Mouse (Mus musculus) hindbrain, postnatal 0 days (tissue): ENCODE measurements around the gene Chid1. TPM values are rescaled to one million over a fixed set of nuclear protein-coding genes. Genes with fewer than 3 reads are reported as not detected.

Experiments
- ATAC-seq: fragments of 200-750 bp; cut with Nextera tagmentation; 2 replicates; pipeline ENCODE4 v1.8.0; 2017; ENCODE audit warnings: mild to moderate bottlenecking, moderate TSS enrichment, moderate library complexity
- DNase-seq: peaks from one replicate; pipeline ENCODE4 v3.0.0-alpha.2; 2015; ENCODE audit warnings: low spot score
- H3K27ac ChIP-seq: fragments of 300-500 bp; sonication (generic); 2 replicates; pipeline ENCODE4 v1.5.1; 2014; ENCODE audit warnings: mild to moderate bottlenecking
- H3K27me3 ChIP-seq: fragments of 300-500 bp; sonication (generic); 2 replicates; pipeline ENCODE4 v1.6.1; 2014; ENCODE audit warnings: low read length, mixed read lengths; ENCODE audit not compliant: insufficient read depth
- H3K36me3 ChIP-seq: fragments of 300-500 bp; sonication (generic); 2 replicates; pipeline ENCODE4 v1.6.1; 2014; ENCODE audit warnings: low read length, mixed read lengths; ENCODE audit not compliant: insufficient read depth
- H3K4me1 ChIP-seq: fragments of 300-500 bp; sonication (generic); 2 replicates; pipeline ENCODE4 v1.6.1; 2014; ENCODE audit warnings: antibody characterized with exemption, low read length, mixed read lengths; ENCODE audit not compliant: insufficient read depth
- H3K4me2 ChIP-seq: fragments of 300-500 bp; sonication (generic); 2 replicates; pipeline ENCODE4 v1.6.1; 2014; ENCODE audit warnings: low read depth, mild to moderate bottlenecking, low read length, moderate library complexity, mixed read lengths
- H3K4me3 ChIP-seq: fragments of 300-500 bp; sonication (generic); 2 replicates; pipeline ENCODE4 v1.5.1; 2014; ENCODE audit warnings: low read length
- H3K9ac ChIP-seq: fragments of 300-500 bp; sonication (generic); replicated peaks from 2 replicates; pipeline ENCODE4 v1.6.1; 2014; ENCODE audit warnings: mild to moderate bottlenecking, low read length, moderate library complexity, mixed read lengths
- H3K9me3 ChIP-seq: fragments of 300-500 bp; sonication (generic); 2 replicates; pipeline ENCODE4 v1.6.1; 2016; ENCODE audit warnings: low read length, mixed read lengths
- CTCF ChIP-seq: IDR thresholded peaks from 2 replicates; pipeline ENCODE4 v1.5.1; 2016; ENCODE audit warnings: antibody characterized with exemption, control low read depth, low read depth
- WGBS: fragments of 180-500 bp; shearing (Covaris S2); extraction: QIAGEN DNeasy Blood & Tissue Kit; methylation state at CpG from one replicate; pipeline ENCODE4 v1.1.7; 2014; 5-methylcytosine and 5-hydroxymethylcytosine counted together
- polyA plus RNA-seq: library from polyadenylated mRNA; unstranded; fragments of >200 nt; fragmentation: Nextera tagmentation; extraction: Ambion mirVana; gene quantifications from 2 replicates; pipeline ENCODE4 v1.2.1, GENCODE M21; 2015
- total RNA-seq: library from RNA; depleted of rRNA; stranded (reverse); fragments of >200 nt; gene quantifications from 2 replicates; pipeline ENCODE4 v1.2.3, GENCODE M21; 2014

Chid1 gene
- total and polyA plus RNA-seq, 2 experiments from 2014 or later, result 47.8 to 55.2 TPM

- Histone ChIP-seq H3K4me2 (no peak overlapping the region), H3K9ac (no peak overlapping the region), H3K27me3 (no peaks in the 10 kb centered on the region), H3K9me3 (no peaks in the 10 kb centered on the region), H3K36me3 (peaks cover 16% of the 10 kb centered on the region), H3K27ac (no peak overlapping the region), H3K4me3 (no peak overlapping the region), H3K4me1 (no peaks in the 10 kb centered on the region)
- ATAC-seq (no peak), DNase-seq (no peak)
- TF ChIP-seq CTCF, result no peak
- 75% methylated on average over 4 of the region's 4 CpGs for WGBS
Observed at GRCm38 (mm10) chr7:141495940-141496339, 43.7 kb downstream of the Chid1 start.

- Histone ChIP-seq H3K4me3 (no peak overlapping the region), H3K9ac (no peak overlapping the region), H3K4me2 (no peak overlapping the region), H3K27me3 (no peaks in the 10 kb centered on the region), H3K9me3 (no peaks in the 10 kb centered on the region), H3K4me1 (no peaks in the 10 kb centered on the region), H3K36me3 (peaks cover 16% of the 10 kb centered on the region), H3K27ac (no peak overlapping the region)
- WGBS, result 81% methylated on average over 2 of the region's 2 CpGs
- TF ChIP-seq CTCF, result no peak
- DNase-seq (no peak), ATAC-seq (no peak)
Observed at GRCm38 (mm10) chr7:141495379-141495778, 44.3 kb downstream of the Chid1 start.

GRCm38 (mm10) chr7:141493729-141494128 lies 45.9 kb downstream of the Chid1 start:
- ATAC-seq (no peak), DNase-seq (no peak)
- no peaks in the 10 kb centered on the region for H3K4me1 ChIP-seq
- no peak overlapping the region for H3K9ac ChIP-seq
- H3K9me3 ChIP-seq, result no peaks in the 10 kb centered on the region
- no peak overlapping the region for H3K4me2 ChIP-seq
- 72% methylated on average over 1 of the region's 1 CpGs for WGBS
- no peak overlapping the region for H3K27ac ChIP-seq
- peaks cover 10% of the 10 kb centered on the region for H3K36me3 ChIP-seq
- no peak for TF ChIP-seq CTCF
- no peak overlapping the region for H3K4me3 ChIP-seq
- H3K27me3 ChIP-seq, result no peaks in the 10 kb centered on the region

GRCm38 (mm10) chr7:141492738-141493137 lies 46.9 kb downstream of the Chid1 start:
- ATAC-seq (no peak), DNase-seq (no peak)
- Histone ChIP-seq H3K36me3 (peaks cover 10% of the 10 kb centered on the region), H3K27me3 (no peaks in the 10 kb centered on the region), H3K27ac (no peak overlapping the region), H3K4me2 (no peak overlapping the region), H3K9me3 (no peaks in the 10 kb centered on the region), H3K4me1 (no peaks in the 10 kb centered on the region), H3K9ac (no peak overlapping the region), H3K4me3 (no peak overlapping the region)
- no peak for TF ChIP-seq CTCF
- 88% methylated on average over 5 of the region's 5 CpGs for WGBS

GRCm38 (mm10) chr7:141491151-141491550 lies 48.5 kb downstream of the Chid1 start:
- Histone ChIP-seq H3K27me3 (no peaks in the 10 kb centered on the region), H3K9me3 (no peaks in the 10 kb centered on the region), H3K4me2 (no peak overlapping the region), H3K4me1 (no peaks in the 10 kb centered on the region), H3K36me3 (peaks cover 10% of the 10 kb centered on the region), H3K4me3 (no peak overlapping the region), H3K27ac (no peak overlapping the region), H3K9ac (no peak overlapping the region)
- TF ChIP-seq CTCF, result peak; percentile 36
- DNase-seq, result no peak
- no peak for ATAC-seq
- WGBS, result 82% methylated on average over 2 of the region's 2 CpGs

- no peak for TF ChIP-seq CTCF
- H3K4me2 ChIP-seq, result no peak overlapping the region
- no peak overlapping the region for H3K9ac ChIP-seq
- WGBS, result 64% methylated on average over 7 of the region's 7 CpGs
- peaks cover 9% of the 10 kb centered on the region for H3K4me1 ChIP-seq
- peaks cover under 1% of the 10 kb centered on the region for H3K36me3 ChIP-seq
- H3K27me3 ChIP-seq, result no peaks in the 10 kb centered on the region
- no peak overlapping the region for H3K4me3 ChIP-seq
- H3K9me3 ChIP-seq, result no peaks in the 10 kb centered on the region
- no peak for DNase-seq
- H3K27ac ChIP-seq, result no peak overlapping the region
- ATAC-seq, result no peak
Observed at GRCm38 (mm10) chr7:141487141-141487540, 52.5 kb downstream of the Chid1 start.

- TF ChIP-seq CTCF, result no peak
- no peaks in the 10 kb centered on the region for H3K36me3 ChIP-seq
- WGBS, result 73% methylated on average over 1 of the region's 1 CpGs
- H3K9ac ChIP-seq, result no peak overlapping the region
- DNase-seq (no peak), ATAC-seq (no peak)
- no peaks in the 10 kb centered on the region for H3K27me3 ChIP-seq
- H3K4me3 ChIP-seq, result no peak overlapping the region
- no peaks in the 10 kb centered on the region for H3K9me3 ChIP-seq
- H3K4me1 ChIP-seq, result peaks cover 9% of the 10 kb centered on the region
- no peak overlapping the region for H3K4me2 ChIP-seq
- H3K27ac ChIP-seq, result no peak overlapping the region
Observed at GRCm38 (mm10) chr7:141486239-141486638, 53.4 kb downstream of the Chid1 start.
